Mouse (Mus musculus) left cerebral cortex, adult 8-10 months (tissue): Measurements from ENCODE around the gene Rad51b. TPM values are rescaled to one million over a fixed set of nuclear protein-coding genes. Genes with fewer than 3 reads are reported as not detected.

Experiments used
- DNase-seq, 2 experiments: peaks; one replicate each; pipeline ENCODE4 v3.0.0; 2022; ENCODE audit warnings: low spot score in 2 of 2
- total RNA-seq, 4 experiments: library from RNA; stranded (reverse); gene quantifications; 2 replicates each; pipeline ENCODE4 v1.2.4; 2022

Gene Rad51b
- total RNA-seq, 4 experiments from 2014 or later, result 0.39 TPM; not detected in 3

- no peak for DNase-seq
Observed at GRCm38 (mm10) chr12:79574159-79575040, 277.3 kb downstream of the Rad51b start.

DNA sequence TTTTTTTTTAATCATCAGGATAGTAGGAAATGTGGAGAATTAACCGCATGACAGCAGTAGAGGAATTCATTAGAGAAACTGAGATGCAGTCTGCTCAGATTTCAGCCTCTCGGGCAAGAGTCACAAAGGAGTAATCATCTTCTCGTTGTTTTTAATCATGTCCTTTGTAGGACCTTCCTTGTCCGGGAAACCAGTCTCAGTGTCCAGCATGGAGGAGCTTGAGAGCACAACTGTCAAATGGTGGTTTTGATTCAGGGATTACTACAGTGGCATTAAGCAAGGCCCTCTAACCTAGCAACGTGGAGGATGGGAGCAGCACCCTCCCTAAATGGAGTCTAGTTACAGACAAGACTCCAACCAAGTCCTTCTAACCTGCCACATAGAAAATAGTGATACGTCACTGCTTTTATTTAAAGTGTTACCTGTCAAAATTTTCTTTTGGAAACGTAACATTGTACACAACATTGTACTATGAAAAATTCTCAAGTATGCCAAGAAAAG, 278.0 kb downstream of the Rad51b start:
- DNase-seq, result no peak

DNA sequence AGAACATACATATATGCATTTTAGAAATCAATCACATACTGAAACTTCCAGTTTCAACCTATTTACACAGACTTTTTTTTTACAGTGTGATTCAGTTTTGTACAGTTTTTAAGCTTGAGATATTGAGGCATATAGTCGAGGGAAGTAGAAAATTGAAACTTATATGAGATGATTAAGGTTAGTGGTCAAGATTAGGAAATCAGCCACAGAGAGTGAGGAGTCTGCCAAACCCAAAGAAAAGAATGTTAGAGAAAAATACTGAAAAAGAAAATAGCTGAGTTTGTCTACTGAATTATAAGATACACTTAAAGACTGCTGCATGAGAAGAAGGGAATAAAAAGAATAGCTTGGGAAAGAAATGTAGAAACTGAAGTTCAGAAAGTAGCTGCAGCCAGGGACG, 280.4 kb downstream of the Rad51b start:
- DNase-seq, result no peak

GRCm38 (mm10) chr12:79579018-79579585, 282.0 kb downstream of the Rad51b start:
- DNase-seq, result no peak

DNA sequence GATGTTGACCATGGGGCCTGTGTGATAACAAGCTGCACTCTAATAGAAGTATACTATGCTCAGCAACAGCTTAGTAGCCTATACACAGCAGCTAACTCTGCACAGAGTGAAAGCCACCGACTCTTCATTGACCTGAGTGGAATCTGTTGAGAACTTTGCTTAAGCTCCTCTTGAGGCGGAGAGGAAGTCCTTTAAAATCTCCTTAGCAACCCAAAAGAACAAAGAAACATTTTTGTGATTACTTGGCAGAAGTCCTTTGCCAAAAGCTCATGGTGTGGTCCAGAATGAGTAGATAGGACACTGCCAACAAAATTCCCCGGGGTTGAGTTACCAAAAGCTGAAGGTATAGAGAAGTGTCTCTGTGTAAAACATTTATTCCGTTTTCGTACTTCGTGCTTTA, 282.8 kb downstream of the Rad51b start:
- DNase-seq, result no peak

DNA sequence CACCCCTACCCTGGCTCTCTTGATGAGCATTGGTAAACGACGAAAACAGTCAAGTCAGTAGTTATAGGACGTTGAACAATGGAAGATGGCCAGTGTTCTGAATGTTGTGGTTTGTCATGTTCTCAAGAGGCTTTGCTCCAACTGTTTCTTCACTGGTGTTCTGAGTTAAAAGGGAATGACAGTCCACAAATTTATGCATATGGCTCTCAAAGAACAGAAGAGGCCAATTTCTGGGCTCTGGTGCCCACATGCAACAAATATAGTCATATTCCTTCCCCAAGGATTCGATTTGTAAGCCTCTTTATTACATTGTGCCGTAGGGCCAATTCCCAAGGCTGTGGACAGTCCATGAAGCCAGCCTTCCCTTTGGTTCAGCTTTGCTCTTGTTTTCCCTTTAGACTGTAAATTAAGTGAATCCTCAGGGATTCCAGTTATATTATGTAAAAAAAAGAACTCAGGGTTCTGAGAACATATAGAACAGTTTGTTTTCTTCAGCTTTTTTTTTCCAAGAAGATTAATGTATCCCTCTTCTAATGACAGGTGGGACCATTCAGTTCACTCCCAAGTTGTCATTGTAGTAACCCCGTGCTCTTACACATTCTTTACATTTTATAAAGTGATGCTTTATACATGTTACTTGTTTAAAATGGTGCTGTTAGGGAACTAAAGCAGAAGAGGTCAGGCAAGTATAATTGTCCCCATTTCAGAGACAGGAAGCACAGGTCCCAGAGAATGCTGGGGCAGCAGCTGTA, 287.6 kb downstream of the Rad51b start:
- DNase-seq, result no peak

DNA sequence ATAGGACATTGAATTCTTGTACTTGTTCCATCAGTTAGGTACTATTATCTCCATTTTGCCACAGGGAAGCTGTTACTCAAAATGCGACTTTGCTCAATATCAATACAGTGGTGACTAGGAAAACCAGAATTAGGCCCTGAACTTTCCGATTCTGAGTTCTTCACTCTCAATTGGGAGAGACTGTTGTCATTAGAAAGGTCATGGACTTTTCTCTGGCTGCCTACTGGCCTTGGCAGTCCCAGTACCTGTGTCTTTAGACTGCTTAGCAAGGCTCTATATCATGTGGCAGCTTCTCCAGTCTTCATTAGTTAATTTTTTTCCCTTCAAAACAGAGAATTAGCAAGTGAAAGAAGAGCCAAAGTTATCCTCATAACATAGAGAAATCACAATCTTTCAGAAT, 288.3 kb downstream of the Rad51b start:
- no peak for DNase-seq

DNA sequence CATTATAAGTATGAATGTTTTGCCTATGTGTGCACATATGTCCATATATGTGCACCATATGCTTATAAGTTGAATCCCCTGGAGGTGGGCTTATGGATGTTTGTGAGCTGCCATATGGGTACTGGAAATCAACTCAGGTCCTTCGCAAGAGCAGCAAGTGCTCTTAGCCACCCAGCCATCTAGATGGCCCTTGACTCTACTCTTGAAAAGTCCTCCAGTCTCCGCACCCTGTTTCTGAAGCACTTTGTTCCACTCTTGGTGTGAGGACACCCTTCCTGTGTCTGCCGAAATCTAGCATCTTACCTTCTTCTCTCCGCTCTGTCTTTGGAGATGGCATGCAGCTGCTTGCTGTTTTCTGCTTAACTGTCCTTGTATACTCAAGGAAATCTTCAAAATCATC, 291.7 kb downstream of the Rad51b start:
- DNase-seq, result no peak

DNA sequence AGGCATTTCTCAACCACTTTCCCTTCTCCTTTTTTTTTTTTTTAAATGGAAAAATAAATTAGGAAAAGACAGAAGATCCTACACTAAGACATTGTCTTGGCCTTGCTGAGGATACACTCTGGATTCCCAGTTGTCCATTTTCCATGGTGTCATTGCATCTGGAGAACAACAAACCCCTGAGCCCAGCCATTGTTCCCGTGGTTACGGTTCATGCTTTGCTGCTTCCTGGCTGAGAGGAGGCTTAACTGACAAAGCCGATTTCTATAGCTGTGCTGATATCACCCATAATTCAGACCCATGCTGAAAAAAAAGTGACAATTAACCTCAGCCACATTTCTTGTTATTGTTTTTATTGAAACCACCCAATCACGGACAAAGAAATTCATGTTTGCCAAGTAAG, 295.1 kb downstream of the Rad51b start:
- DNase-seq, result no peak

- DNase-seq, result no peak
Observed at GRCm38 (mm10) chr12:79596842-79597241, 299.8 kb downstream of the Rad51b start.

DNA sequence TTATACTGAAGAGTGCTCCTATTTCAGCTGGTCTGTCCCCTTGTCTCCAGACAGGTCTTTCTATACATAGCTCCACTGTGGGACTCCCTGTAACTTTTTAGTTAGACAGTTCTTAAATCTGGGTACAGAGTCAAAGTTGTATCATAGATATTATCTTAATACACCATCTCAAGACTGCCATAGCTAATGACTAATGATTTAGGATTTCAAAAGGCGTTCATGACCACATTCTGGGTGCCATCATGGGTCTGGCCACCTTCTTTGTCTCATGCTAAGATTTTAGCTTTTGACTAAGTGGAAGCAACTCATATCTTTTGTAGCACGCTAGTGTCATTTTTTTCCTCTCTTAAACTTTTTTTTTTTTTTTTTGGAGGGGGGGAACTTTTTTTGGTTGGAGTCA, 300.3 kb downstream of the Rad51b start:
- DNase-seq, result no peak

GRCm38 (mm10) chr12:79597786-79598185, 300.7 kb downstream of the Rad51b start:
- no peak for DNase-seq

- DNase-seq, result no peak
Observed at GRCm38 (mm10) chr12:79598496-79598895, 301.4 kb downstream of the Rad51b start.

DNA sequence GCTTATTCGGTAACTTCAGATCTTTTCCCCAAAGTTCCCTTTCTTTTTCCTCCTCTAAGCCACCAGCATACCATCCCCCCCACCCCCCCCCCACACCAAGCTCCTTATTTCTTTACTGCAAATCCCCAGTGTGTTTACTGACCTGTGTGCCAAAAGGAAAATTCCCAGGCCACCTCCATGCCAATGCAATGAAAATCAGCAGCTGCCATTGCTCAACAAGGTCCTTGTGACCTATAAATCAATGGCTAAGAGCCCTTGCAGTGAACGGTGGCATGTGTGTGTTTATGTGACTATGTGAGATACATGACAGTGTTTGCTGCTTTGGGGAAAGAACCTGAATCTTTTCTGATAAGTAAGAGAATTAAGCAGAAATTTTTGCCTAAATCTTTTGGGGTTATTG, 301.8 kb downstream of the Rad51b start:
- DNase-seq, result no peak

DNA sequence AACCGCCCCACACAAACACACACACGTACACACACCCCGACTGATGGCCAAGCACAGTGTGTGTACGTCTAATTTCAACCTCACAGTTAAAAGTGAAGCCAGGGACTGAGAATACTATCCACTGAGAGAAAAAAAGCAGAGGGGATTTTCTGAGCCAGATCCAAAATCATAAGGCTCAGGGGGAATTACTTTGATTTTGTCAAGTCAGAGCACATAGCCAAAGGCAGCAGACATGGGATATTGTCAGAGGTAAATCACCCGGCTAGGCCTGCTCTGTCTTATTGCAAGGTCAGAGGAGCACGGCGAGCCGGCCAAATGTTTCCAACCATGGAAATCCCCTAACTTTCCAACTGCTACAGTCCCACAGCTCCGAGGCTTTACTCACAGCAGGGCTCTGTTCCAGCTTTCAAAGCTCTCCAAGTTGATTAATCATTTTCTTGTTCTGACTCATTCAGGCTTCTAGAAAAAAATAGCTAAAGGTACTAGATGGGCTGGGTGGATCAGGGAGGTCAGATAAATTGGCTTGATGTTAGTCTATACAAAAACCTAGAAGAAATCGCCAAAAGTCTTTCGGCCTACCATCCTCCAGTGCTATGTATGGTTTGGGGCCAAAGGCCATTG, 303.2 kb downstream of the Rad51b start:
- no peak for DNase-seq

- DNase-seq, result no peak
Observed at GRCm38 (mm10) chr12:79602641-79603040, 305.6 kb downstream of the Rad51b start.

DNA sequence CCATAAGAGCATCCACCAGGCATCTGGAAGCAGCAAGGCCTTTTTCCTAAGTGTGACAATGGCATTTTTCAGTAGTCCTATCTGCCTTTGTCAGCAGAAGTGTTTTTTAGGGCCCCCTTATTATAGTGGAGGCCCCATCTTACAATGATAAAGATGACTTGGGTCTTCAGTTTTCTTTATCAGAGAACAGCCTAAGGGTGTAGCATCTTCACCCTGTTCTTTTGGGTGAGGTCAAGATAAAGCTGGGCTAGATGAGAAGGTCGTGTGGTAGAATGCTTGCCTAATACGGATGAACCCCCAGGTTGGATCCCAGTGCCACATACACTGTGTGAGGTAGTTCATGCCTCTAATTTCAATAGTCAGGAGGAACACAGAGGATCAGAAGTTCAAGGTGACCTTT, 307.8 kb downstream of the Rad51b start:
- DNase-seq, result no peak

GRCm38 (mm10) chr12:79606197-79606631, 309.1 kb downstream of the Rad51b start:
- no peak for DNase-seq

- no peak for DNase-seq
Observed at GRCm38 (mm10) chr12:79609399-79610010, 312.4 kb downstream of the Rad51b start.

GRCm38 (mm10) chr12:79610511-79611103, 313.5 kb downstream of the Rad51b start:
- DNase-seq, result no peak

DNA sequence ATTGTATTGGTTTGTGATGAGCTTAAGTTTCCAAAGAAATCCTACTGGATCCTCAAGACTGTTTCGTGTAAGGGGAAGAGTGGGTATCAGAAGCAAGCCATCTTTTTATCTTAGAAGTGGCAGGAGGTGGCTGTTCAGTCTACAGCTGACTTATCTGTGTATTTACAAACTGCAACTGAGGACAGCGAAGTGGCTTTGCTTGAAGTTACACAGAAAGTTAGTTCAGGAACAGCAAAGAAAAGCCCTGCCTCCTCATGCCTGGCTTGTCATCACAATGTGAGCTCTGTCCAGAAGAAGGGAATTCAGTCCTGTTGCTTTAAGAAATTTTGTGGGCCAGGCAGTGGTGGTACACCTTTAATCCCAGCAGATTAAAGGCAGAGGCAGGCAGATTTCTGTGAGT, 314.6 kb downstream of the Rad51b start:
- DNase-seq, result no peak
